Mouse (Mus musculus) embryo, embryonic 10 days (tissue): ENCODE measurements around the gene Hoxa1.

Source experiments
- DNase-seq: peaks from one replicate; pipeline ENCODE4 v3.0.0-alpha.2; 2015; ENCODE audit warnings: low spot score

Gene Hoxa1

GRCm38 (mm10) chr6:52157466-52158275 lies 446 bp downstream of the Hoxa1 start:
- peak; percentile 29 for DNase-seq

GRCm38 (mm10) chr6:52156551-52157200 lies 1.4 kb downstream of the Hoxa1 start:
- DNase-seq = peak; percentile 19

DNA sequence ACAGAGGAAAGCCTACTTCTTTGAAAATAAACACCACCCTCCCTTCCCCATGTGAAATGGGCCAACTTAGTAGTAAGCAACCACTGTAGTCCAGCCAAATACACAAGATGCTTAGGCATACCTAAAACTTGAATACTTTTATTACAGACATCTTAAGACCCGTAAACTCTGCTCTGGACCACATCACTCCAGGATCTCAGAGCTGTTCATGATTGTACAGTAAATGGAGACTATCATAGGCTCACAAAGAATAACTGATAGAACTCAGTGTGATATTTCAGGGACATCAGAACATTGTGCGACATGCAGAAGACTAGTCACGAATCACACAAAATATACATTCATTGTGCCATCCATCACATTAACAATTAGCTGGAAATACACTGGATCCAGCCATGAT lies 2.6 kb downstream of the Hoxa1 start:
- no peak for DNase-seq

GRCm38 (mm10) chr6:52154044-52154443 lies 4.1 kb downstream of the Hoxa1 start:
- DNase-seq = peak; percentile 6

DNA sequence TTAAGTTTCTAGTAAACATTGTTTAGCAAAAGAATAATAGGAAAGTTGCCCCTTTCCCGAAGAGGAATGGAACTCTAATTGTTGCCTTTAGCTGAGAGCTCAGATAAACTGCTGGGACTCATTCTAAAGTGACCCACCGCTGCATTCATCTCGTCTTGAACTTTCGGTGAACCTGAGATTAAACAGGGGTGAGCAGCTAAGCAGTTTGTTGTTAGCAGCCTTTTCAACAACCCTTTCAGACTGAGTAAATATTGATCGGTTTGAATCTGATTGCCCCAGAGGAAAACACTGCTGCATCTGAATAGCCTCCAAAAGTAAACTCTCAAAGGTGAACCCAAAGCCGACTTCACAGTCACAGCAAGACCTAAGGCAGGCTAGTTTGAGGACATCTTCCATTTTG lies 4.8 kb downstream of the Hoxa1 start:
- peak; percentile 69 for DNase-seq

- peak; percentile 63 for DNase-seq
Measured at GRCm38 (mm10) chr6:52152226-52153193, 5.6 kb downstream of the Hoxa1 start.

- peak; percentile 31 for DNase-seq
Measured at GRCm38 (mm10) chr6:52151571-52151970, 6.5 kb downstream of the Hoxa1 start.

DNA sequence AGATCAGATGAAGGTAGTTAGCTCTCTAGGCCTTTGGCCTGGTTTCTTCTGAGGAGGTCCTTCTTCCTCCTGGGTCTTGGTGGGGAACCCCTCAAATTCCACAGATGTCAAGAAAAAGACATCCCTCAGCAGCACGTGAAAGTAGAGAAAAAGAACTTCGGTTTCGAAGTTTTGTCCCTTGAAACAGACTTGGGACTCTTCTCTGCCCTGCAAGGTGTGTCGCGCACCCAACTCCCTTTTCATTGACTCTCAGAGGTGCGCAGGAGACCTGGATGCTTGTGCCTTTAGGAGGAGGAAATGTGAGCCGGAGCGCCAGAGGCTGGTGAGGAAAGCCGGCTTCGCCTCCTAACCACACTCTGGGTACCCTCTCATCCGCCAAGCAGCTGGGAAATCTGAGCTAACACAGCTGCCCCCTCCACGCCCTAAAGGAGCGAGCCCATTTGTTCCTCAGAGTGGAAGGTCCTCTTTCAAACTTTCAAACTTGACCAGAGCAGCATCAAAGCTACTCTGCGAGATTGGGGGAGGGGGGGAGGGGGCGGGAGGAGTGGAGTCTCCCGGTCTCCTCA lies 7.6 kb downstream of the Hoxa1 start:
- peak; percentile 80 for DNase-seq

DNA sequence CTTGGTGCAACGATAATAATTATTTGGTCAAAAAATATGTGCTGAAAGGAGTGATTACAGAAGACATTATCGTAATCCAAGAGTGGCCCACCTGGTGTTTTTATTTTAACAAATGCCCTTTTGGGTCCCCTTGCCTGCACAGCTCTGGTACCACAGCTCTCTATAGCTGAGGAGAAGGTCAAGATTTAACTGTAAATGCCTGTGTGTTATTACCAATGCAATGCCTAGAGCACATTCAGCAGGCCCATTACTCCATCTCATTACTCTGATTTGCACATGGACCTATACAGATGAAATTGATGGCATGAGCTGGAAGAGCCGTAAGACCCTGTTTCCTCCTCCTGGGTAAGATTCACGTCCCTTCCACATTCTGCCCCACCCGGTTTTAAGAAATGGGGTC lies 19.0 kb downstream of the Hoxa1 start:
- DNase-seq = no peak

DNA sequence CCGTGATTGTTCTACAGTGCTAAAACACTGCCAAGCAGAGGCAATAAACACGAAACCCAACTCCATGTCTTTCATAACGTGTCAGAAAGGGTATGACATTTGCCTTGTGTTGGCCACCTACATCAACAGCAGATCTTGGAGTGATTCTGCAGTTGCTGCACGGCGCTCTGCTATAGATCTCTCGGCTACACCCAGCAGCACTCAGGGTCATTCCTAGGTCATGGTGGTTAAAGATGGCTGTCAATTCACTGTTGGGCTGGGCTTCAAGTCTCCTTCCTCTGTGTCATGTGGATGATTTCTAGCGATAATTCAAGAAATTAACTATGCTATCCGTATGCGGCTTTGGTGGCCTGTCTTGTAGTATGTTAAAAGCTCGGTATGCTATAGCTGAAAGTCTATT lies 19.5 kb downstream of the Hoxa1 start:
- peak; percentile 62 for DNase-seq

DNA sequence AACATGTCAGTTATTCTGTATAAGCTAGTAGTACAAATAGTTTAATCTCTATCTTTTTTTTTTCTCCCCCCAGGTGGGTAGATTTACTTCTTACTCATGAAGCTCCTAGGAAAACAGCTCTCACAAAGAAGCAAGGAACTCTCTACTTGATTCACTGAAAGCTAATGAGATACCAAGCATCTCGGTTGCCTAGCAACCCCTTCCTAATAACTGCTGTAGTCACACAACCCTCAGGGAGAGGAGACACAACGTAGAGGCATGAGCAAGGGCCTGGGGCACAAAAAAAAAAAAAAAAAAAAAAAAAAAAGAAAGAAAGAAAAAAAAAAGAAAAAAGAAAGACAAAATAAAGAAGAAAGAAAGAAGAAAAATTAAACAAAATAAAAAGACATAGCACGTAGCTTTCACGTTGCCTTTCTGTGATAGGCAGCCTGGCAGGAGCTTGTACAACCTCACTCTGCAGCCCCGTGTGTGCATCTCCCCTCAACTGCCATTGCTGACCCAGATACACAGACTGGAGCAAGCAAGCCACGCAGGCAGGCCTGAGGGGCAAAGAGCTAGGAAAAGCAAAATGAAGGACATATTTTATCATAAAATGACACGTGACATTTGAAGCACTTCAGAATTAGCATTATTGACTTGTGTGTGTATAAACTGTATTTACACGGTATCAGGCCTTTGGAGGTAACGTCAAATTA lies 20.1 kb downstream of the Hoxa1 start:
- DNase-seq = peak; percentile 83

DNA sequence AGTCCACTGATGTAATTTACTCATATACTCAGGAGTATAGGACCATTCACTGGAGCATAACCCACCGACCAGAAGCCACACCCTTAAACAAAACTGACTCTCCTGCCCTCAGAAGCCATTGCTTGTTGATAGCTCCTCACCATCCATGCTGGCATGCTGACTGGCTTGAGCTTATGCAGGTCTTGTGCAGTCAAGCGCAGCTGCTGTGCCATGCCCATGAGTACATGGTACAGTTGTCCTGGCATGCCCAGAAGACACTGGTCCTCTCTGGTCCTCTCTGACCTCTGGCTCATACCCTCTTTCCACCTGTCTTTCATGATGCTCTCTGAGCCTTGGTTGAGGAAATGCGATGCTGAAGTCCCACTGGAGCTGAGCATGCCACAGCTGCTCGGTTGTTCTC lies 34.4 kb downstream of the Hoxa1 start:
- no peak for DNase-seq

DNA sequence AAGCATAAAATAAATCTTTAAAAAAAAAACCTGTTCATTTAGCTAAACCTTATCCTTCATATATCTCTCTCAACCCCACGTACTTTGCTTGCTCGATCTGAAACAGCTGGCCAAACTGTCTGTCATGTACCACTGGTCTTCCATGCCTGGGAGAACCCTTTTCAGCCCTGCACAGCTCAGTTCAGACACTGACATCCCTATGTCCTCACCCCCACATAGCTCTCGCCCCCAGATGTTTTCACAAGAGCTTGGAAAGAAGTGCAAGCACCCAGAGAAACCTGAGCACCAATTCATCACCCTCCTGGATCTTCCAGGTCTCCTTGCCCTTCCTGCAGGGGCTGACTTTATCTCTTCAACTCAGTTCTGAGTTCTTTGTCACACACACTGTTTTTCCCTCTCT lies 36.9 kb downstream of the Hoxa1 start:
- no peak for DNase-seq

DNA sequence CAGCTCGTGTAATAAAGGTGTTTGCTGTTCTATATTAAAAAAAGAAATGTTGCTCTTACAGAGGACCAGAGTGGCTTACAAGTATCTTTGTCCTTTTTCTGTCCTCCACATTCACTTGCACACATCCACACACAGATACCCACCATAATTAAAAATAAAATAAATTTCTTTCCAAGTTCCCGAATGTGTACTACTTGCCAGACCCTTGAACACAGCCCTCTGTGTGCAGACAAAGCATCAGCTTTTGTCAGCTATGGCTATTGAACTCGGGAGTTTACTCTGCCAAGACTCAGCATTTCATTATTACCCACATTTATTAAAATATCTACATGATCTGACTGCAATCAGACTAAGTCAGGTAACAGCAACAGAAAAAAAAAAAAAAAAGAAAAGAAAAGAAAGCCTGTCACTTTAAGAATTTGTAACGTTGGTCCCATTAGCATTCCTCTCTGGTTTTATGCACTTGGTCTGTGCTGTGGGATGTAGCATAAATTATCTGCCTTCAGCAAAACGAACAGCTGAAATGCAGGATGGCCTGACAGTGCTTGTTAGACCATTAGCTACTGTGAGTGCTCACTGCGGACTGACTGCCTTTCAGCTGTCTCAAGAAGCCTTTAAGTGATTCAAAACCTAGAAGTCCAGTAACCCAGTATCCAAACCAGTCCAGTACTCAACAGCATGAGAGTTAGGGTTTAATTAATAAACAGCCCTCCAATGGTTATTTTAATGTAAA lies 39.0 kb downstream of the Hoxa1 start:
- peak; percentile 74 for DNase-seq

DNA sequence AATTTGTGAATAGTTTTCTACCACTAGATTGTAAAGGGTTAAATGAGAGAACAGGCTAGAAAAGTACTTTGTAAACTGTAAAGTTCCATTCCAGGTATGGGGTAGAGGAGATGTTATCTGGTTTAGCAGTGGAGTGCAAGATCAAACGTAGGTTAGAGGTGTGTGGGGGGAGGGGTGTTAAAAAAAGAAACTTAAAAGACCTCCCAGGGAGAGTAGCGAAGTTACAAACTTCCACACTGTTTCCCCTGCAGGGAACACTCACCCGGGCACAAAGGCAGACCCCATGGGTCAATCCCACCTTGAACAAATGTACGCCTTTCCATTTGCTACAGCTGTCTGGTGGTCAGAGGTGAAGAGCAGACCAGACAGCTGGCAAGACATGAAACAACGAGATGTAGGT lies 42.2 kb downstream of the Hoxa1 start:
- no peak for DNase-seq

DNA sequence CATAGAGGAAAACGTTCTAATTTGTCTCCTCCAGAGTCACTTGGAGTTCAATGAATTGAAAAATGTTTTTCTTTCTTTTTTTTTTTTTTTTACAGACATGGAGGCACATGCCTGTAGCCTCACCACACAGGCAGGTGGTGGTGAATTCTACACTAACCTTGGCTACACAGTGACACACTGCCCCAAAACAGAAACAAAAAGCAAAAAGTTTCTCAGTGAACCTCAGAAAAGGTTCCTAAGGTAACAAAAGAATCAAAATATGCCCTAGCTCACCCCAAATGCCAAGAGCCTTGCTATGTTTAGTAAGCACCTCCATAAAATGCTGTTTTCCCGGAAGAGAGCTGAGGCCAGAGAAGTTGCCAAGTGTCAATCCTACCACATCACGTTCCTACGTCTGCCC lies 46.3 kb downstream of the Hoxa1 start:
- no peak for DNase-seq

GRCm38 (mm10) chr6:52107400-52107799 lies 50.7 kb downstream of the Hoxa1 start:
- no peak for DNase-seq

DNA sequence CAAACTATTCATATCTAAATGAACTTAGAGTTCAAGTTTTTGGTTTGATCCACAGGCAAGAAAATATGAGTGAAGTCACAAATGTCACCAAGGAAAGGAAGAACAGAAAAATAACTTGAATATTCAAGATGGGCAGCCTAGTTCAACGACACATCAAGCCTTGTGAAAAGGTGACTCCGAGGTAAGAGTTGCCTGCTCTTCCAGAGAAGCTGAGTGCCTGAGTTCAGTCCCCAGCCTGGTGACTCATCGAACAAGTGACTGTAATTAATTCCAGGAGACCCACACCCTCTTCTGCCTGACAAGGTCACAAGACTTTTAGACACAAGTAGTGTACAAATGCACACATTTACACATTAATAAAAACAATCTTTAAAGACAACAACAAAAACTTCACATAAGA lies 51.4 kb downstream of the Hoxa1 start:
- DNase-seq = no peak

- DNase-seq = peak; percentile 70
Measured at GRCm38 (mm10) chr6:52106178-52106577, 51.9 kb downstream of the Hoxa1 start.
